Mouse (Mus musculus): ENCODE results near the gene Sdccag8.

DNA sequence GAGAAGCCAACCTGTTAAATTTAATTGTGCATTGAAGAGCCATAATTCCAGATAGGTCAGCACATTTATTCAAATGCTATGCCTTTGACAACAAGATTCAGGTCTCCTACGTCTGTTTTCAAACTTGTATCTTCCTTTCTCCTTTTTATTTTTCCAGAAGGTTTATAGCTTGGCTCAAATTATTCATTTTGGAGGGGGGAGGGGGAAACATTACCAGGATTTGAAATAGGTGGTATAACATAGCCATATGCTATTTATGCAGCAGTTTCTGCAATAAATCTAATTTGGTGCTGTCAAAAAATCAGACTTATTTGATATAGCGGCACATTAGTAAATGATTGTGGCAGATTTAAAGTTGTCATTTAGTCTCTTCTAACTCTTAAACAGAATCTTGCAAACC, 116.1 kb downstream of the Sdccag8 start:
- no peak for TF ChIP-seq CTCF (IDR thresholded peaks at IDR 0.05; ENCODE audit: low read depth)
- no peak for TF ChIP-seq EP300 (IDR thresholded peaks at IDR 0.05; ENCODE audit: low read depth)

Measured in heart, postnatal 0 days (tissue).